In the genomic region with DNA sequence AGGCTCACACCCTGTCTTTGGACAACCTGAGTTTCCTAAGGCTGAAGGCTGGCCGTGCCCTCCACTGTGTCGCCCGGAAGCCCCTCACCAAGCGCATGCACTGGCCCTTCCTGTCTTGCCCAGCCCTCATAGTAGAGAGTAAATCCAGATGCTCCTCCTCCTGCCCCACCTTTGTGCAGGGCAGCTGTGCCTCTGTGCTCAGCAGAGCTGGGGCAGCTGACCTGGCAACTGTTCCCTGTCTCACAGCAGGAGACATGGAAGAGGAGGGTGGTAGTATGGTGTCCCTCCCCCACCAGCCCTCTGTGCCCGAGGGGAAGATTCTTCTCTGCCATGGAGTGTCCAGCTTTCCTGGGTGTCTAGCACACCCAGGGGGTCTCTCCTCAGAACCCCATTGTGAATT, we compare ENCODE assay signal across 16 mouse cellular contexts.
"Had no signal": no experiment of that assay in that cellular context is flagged by ENCODE, and none has a peak within 500 bp of the region (broad histone marks: within the 10 kb centered on the region; RNA-seq: fewer than 3 reads in every experiment).

No protein-coding gene starts in this region.

- H3K27ac ChIP-seq: left cerebral cortex, adult 2 months; limb, embryonic 15.5 days; liver, embryonic 12.5 days; macrophage; midbrain, embryonic 12.5 days; neural tube, embryonic 12.5 days had no signal

- H3K9ac ChIP-seq: limb, embryonic 15.5 days; liver, embryonic 12.5 days; lung, embryonic 14.5 days; midbrain, embryonic 12.5 days; neural tube, embryonic 12.5 days had no signal

- DNase-seq: kidney, adult 8-10 months; kidney, postnatal 25 days; lung, embryonic 14.5 days; lung, postnatal 10 days; right cerebral cortex, adult 18-20 months; right cerebral cortex, postnatal 25 days; thymus, adult 18-20 months; thymus, postnatal 14 days had no signal

- H3K4me3 ChIP-seq: left cerebral cortex, adult 2 months; limb, embryonic 15.5 days; liver, embryonic 12.5 days; megakaryocyte, embryonic 14.5 days; midbrain, embryonic 12.5 days; neural tube, embryonic 12.5 days had no signal

- H3K36me3 ChIP-seq: liver, embryonic 12.5 days; midbrain, embryonic 12.5 days; neural tube, embryonic 12.5 days had no signal

- H3K9me3 ChIP-seq: limb, embryonic 15.5 days; liver, embryonic 12.5 days; megakaryocyte, embryonic 14.5 days; midbrain, embryonic 12.5 days; neural tube, embryonic 12.5 days had no signal

- ATAC-seq: intestine, postnatal 0 days; liver, embryonic 12.5 days had no signal

- H3K4me1 ChIP-seq: limb, embryonic 15.5 days; liver, embryonic 12.5 days; megakaryocyte, embryonic 14.5 days; midbrain, embryonic 12.5 days; neural tube, embryonic 12.5 days had no signal

- H3K27me3 ChIP-seq: limb, embryonic 15.5 days; neural tube, embryonic 12.5 days had no signal

- H3K4me2 ChIP-seq: limb, embryonic 15.5 days; liver, embryonic 12.5 days; lung, embryonic 14.5 days; midbrain, embryonic 12.5 days; neural tube, embryonic 12.5 days had no signal
